Mouse (Mus musculus) kidney, adult 2 months (tissue): ENCODE data around the gene Paqr4.

Experiments used
- CTCF ChIP-seq: fragments of 200-500 bp; conservative IDR thresholded peaks from 2 replicates; pipeline ENCODE4 v1.5.1; 2011; ENCODE audit warnings: low read depth, mild to moderate bottlenecking, control low read depth, low read length, moderate library complexity, mixed read lengths; ENCODE audit not compliant: insufficient read depth, insufficient read length
- POLR2A ChIP-seq: fragments of 200-500 bp; IDR thresholded peaks from one replicate; pipeline ENCODE4 v1.6.1; 2011; ENCODE audit warnings: low read depth, low read length, control low read depth

GRCm38 (mm10) chr17:23783352-23783751 is 42.7 kb upstream of the Paqr4 start:
- TF ChIP-seq CTCF (no peak), POLR2A (no peak)
